Mouse (Mus musculus) right cerebral cortex, postnatal 25 days (tissue): ENCODE results near the gene Nsg2.

Source experiments
- DNase-seq: peaks from one replicate; pipeline ENCODE4 v3.0.0; 2022

Nsg2 gene

GRCm38 (mm10) chr11:32087376-32087775, 87.1 kb downstream of the Nsg2 start:
- DNase-seq = peak; percentile 79

- DNase-seq = no peak
These were observed 87.6 kb downstream of the Nsg2 start for GRCm38 (mm10) chr11:32087779-32088442.

- no peak for DNase-seq
These were observed 95.5 kb downstream of the Nsg2 start for GRCm38 (mm10) chr11:32095793-32096192.

- no peak for DNase-seq
These were observed 96.1 kb downstream of the Nsg2 start for GRCm38 (mm10) chr11:32096346-32096745.

- DNase-seq = no peak
These were observed 100.9 kb downstream of the Nsg2 start for GRCm38 (mm10) chr11:32101059-32101632.

GRCm38 (mm10) chr11:32102976-32103375, 102.7 kb downstream of the Nsg2 start:
- no peak for DNase-seq

GRCm38 (mm10) chr11:32104406-32105116, 104.3 kb downstream of the Nsg2 start:
- no peak for DNase-seq

GRCm38 (mm10) chr11:32105750-32106646, 105.7 kb downstream of the Nsg2 start:
- DNase-seq = no peak

GRCm38 (mm10) chr11:32106647-32106985, 106.4 kb downstream of the Nsg2 start:
- no peak for DNase-seq

GRCm38 (mm10) chr11:32108441-32108840, 108.2 kb downstream of the Nsg2 start:
- no peak for DNase-seq
